8 mouse cellular contexts compared by ENCODE assay signal in genomic region chrX:151800701-151801511, GRCm38 (mm10). TPM values are rescaled to one million over a fixed set of nuclear protein-coding genes. Genes with fewer than 3 reads are reported as not detected.
DNase-seq lines count a peak whose midpoint lies in the region; ATAC-seq and TF ChIP-seq lines count a peak whose summit lies in the region.

Huwe1 (plus strand) TSS chrX:151800807.

- peaks cover 17% of the 10 kb centered on the region for H3K27me3 ChIP-seq in Patski
- H3K27me3 ChIP-seq in hindbrain, embryonic 13.5 days: peaks cover 9% of the 10 kb centered on the region; the same call in 1 of the 2 replicates

- no peaks in the 10 kb centered on the region for H3K9me3 ChIP-seq in hindbrain, embryonic 13.5 days

- CTCF ChIA-PET in Patski (lab: Charles Lee): no interaction called here

- H3K36me3 ChIP-seq in hindbrain, embryonic 13.5 days: no peaks in the 10 kb centered on the region

- H3K9ac ChIP-seq in hindbrain, embryonic 13.5 days: peak within 1 kb of the TSS; percentile 79

- POLR2A ChIA-PET in Patski (lab: Charles Lee): no interaction called here

- no peak for TF ChIP-seq CTCF in Patski (IDR thresholded peaks at IDR 0.05)

- peak within 1 kb of the TSS; percentile 54 for H3K4me3 ChIP-seq in hindbrain, embryonic 13.5 days

- peak within 1 kb of the TSS; percentile 97 for H3K27ac ChIP-seq in hindbrain, embryonic 13.5 days

- H3K4me1 ChIP-seq in hindbrain, embryonic 13.5 days (replicated peaks): peaks cover 3% of the 10 kb centered on the region; the same call in 1 of the 2 replicates

- 23% methylated on average over 28 of the region's 36 CpGs for WGBS in hindbrain, embryonic 13.5 days

- in situ Hi-C loops in Patski (cut with MboI; ENCODE audit: low pct_unique_long_range_greater_than_20kb): loop anchor here (25.0 kb wide), 1 partner anchor 264 kb away; no protein-coding TSS in a partner anchor

- peak; percentile 42 for ATAC-seq in Patski
- ATAC-seq in hindbrain, embryonic 13.5 days (ENCODE audit: low FRiP score): peak; percentile 72

- H3K4me2 ChIP-seq in hindbrain, embryonic 13.5 days: peak within 1 kb of the TSS; percentile 46

- no peak for DNase-seq in Patski (ENCODE audit: low read depth, low spot score)
- peak; percentile 86 to 87 for DNase-seq in cerebellum, postnatal 14 days
- DNase-seq in frontal cortex, postnatal 25 days (ENCODE audit: low spot score in 2 of 2): peak; percentile 33 to 54
- peak; percentile 64 to 71 for DNase-seq in layer of hippocampus, postnatal 36 days
- peak; percentile 47 for DNase-seq in lung, postnatal 25 days (ENCODE audit: low spot score)
- DNase-seq in retina, embryonic 14.5 days (ENCODE audit: low spot score): peak; percentile 83
- peak; percentile 60 to 61 for DNase-seq in thymus, postnatal 36 days

RNA-seq across cellular contexts. Expression of gene Huwe1, which starts in this region (rescaled TPM):
- polyA plus RNA-seq in Patski (2021): 131 TPM
- polyA plus RNA-seq in hindbrain, embryonic 13.5 days (2015; fragmentation: Nextera tagmentation; extraction: Ambion mirVana): 53.0 and 56.5 TPM in 2 replicates
- total RNA-seq in layer of hippocampus, postnatal 36 days (2021): 100 to 1,000 TPM; 267 to 276 TPM
